Mouse (Mus musculus): ENCODE measurements around the gene Ets2. TPM values are rescaled to one million over a fixed set of nuclear protein-coding genes. Genes with fewer than 3 reads are reported as not detected.

The Ets2 gene
- polyA plus RNA-seq, 1 experiment from 2014 or later, result 124 TPM

DNA sequence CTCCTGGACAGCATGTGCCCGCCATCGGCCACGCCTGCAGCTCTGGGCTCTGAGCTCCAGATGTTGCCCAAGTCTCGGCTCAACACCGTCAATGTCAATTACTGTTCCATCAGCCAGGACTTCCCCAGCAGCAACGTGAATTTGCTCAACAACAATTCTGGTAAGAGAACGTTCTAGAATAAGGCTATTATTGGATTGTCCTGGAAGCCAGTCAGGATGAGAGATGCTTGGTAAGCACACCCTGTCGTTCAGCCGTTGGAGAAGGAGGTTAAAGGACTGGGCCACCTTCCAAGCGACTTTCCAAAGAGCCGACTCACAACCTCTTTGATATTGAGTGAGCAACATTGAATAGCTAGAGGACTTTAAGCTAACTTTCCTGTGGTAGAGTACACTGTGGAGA is 13.2 kb downstream of the Ets2 start:
- Histone ChIP-seq H3K36me3 (peaks cover 96% of the 10 kb centered on the region), H3K4me3 (replicated peaks) (no peak overlapping the region), H3K4me1 (replicated peaks) (no peaks in the 10 kb centered on the region), H3K4me2 (no peak overlapping the region), H3K9me3 (0 out of 2 replicates have a peak, but pooled peaks cover 3% of the 10 kb centered on the region), H3K27me3 (no peaks in the 10 kb centered on the region), H3K27ac (no peak overlapping the region), H3K9ac (replicated peaks) (no peak overlapping the region)
- WGBS, result 93% methylated on average over 11 of the region's 11 CpGs
- no peak for ATAC-seq (ENCODE audit: insufficient number of reproducible peaks, insufficient read depth, low FRiP score, low TSS enrichment, low read depth)

DNA sequence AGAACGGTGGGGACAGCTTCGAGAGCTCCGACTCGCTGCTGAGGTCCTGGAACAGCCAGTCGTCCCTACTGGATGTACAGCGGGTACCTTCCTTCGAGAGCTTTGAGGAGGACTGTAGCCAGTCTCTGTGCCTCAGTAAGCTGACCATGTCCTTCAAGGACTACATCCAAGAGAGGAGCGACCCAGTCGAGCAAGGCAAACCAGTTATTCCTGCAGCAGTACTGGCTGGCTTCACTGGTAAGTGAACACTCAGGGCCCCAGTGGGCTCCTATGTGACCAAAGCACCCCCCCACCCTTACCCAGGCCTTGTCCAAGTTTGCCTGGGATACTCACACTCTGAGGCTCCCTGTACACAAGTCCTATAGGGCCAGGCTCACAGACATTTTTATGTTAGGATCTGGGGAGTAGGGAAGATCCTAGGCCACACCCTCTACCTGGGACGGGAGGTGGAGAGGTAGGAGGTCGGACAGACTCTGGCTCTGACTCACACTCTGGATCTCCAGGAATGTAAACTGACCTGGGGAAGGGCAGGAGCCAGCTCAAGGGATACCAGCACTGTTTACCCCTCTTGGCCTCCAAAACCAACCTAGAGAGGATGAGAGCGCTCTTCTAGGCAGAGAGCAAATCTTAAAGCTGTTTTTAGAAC is 14.3 kb downstream of the Ets2 start:
- H3K36me3 ChIP-seq, result peaks cover 96% of the 10 kb centered on the region
- H3K27ac ChIP-seq, result no peak overlapping the region
- H3K4me3 ChIP-seq (replicated peaks), result no peak overlapping the region
- no peak overlapping the region for H3K9ac ChIP-seq (replicated peaks)
- 89% methylated on average over 12 of the region's 12 CpGs for WGBS
- H3K9me3 ChIP-seq, result peaks cover 14% of the 10 kb centered on the region
- H3K4me1 ChIP-seq (replicated peaks), result no peaks in the 10 kb centered on the region
- no peaks in the 10 kb centered on the region for H3K27me3 ChIP-seq
- H3K4me2 ChIP-seq, result no peak overlapping the region
- no peak; the same call in 1 of the 2 replicates for ATAC-seq (ENCODE audit: insufficient number of reproducible peaks, insufficient read depth, low FRiP score, low TSS enrichment, low read depth)

DNA sequence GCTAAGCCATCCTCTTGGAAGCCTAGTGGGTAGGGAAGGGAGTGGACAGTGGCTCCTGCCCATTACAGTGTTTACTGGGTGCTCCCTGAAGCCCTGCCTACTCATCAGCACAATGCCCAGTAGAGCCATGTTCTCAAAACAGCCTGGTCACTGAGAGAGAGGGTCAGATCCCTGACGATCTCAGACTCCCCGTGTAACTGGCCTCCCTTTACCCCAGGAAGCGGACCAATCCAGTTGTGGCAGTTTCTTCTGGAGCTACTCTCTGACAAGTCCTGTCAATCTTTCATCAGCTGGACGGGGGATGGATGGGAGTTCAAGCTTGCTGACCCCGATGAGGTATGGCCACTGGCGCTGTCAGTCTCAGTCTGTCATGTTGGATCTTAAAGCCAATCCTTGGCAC is 15.8 kb downstream of the Ets2 start:
- no peak overlapping the region for H3K4me2 ChIP-seq
- H3K27ac ChIP-seq, result no peak overlapping the region
- H3K36me3 ChIP-seq, result peaks cover 87% of the 10 kb centered on the region
- no peaks in the 10 kb centered on the region for H3K27me3 ChIP-seq
- no peak overlapping the region for H3K4me3 ChIP-seq (replicated peaks)
- H3K9me3 ChIP-seq, result peaks cover 22% of the 10 kb centered on the region
- H3K9ac ChIP-seq (replicated peaks), result no peak overlapping the region
- WGBS, result 97% methylated on average over 6 of the region's 6 CpGs
- no peak for ATAC-seq (ENCODE audit: insufficient number of reproducible peaks, insufficient read depth, low FRiP score, low TSS enrichment, low read depth)
- no peaks in the 10 kb centered on the region for H3K4me1 ChIP-seq (replicated peaks)

DNA sequence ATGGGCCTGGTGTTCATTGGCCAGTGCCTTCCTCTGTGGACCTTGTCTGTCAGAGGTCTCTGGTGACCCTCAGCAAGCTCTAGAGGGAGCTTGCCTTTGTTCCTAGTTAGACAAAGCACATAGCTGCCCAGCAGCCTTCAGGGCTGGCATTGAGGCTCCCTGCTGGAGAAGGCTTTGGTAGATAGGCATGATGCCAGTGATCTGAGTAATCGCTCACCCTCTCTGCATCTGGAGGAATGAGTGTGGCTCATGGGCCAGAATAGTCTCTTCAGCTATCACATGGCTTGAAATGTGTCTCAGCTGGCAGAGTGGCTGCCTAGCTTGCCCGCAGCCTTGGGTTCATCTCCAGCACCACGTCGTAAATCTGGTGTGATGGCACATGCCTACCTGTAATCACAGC is 16.2 kb downstream of the Ets2 start:
- no peak overlapping the region for H3K4me2 ChIP-seq
- H3K27ac ChIP-seq, result no peak overlapping the region
- no peak overlapping the region for H3K9ac ChIP-seq (replicated peaks)
- peaks cover 22% of the 10 kb centered on the region for H3K9me3 ChIP-seq
- peaks cover 83% of the 10 kb centered on the region for H3K36me3 ChIP-seq
- 93% methylated on average over 4 of the region's 4 CpGs for WGBS
- no peaks in the 10 kb centered on the region for H3K4me1 ChIP-seq (replicated peaks)
- no peaks in the 10 kb centered on the region for H3K27me3 ChIP-seq
- H3K4me3 ChIP-seq (replicated peaks), result no peak overlapping the region
- ATAC-seq (ENCODE audit: insufficient number of reproducible peaks, insufficient read depth, low FRiP score, low TSS enrichment, low read depth), result no peak

DNA sequence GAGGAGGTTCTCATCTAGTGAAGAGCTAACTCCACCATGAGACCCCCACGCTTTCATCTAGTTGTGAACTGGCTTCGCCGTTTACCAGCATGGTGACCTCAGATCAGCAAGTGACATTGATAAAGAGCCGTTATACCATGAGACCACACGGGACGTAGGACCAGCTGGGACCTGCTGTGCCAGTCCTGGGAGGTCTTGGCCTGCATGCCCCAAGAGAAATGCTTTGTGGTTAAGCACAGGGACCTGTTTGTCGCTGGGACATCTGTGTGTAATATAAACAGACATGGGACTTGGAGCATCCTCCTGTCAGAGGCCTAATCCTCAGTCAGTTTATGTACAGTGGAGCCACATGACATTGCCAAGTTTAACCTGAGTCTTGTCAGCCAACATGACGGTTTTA is 18.7 kb downstream of the Ets2 start:
- no peak overlapping the region for H3K9ac ChIP-seq (replicated peaks)
- no peak overlapping the region for H3K4me2 ChIP-seq
- 95% methylated on average over 8 of the region's 8 CpGs for WGBS
- ATAC-seq (ENCODE audit: insufficient number of reproducible peaks, insufficient read depth, low FRiP score, low TSS enrichment, low read depth), result no peak
- H3K27ac ChIP-seq, result no peak overlapping the region
- H3K4me1 ChIP-seq (replicated peaks), result no peaks in the 10 kb centered on the region
- peaks cover 22% of the 10 kb centered on the region for H3K9me3 ChIP-seq
- H3K4me3 ChIP-seq (replicated peaks), result no peak overlapping the region
- H3K36me3 ChIP-seq, result peaks cover 62% of the 10 kb centered on the region
- H3K27me3 ChIP-seq, result no peaks in the 10 kb centered on the region

DNA sequence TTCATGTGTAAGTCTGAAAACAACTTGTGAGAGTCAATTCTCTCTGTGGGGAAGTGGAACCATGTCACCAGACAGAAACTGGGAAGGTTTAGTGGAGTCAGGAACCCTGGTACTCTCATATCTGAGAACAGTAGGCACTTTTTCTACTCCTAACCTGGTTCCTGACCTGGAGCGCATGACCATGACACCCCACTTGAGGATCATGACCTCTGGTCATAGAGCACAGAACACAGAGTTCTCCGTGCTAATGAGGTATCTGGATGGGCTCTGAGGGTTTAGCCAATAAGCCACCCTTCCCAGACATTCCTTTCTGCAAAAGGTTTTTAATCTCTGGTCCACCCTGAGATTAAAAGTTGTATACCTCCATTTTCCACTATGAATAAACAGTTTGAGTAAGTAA is 22.4 kb downstream of the Ets2 start:
- 85% methylated on average over 2 of the region's 2 CpGs for WGBS
- no peak overlapping the region for H3K9ac ChIP-seq (replicated peaks)
- H3K9me3 ChIP-seq, result peaks cover 22% of the 10 kb centered on the region
- no peak for ATAC-seq (ENCODE audit: insufficient number of reproducible peaks, insufficient read depth, low FRiP score, low TSS enrichment, low read depth)
- no peaks in the 10 kb centered on the region for H3K27me3 ChIP-seq
- H3K36me3 ChIP-seq, result peaks cover 25% of the 10 kb centered on the region
- H3K4me1 ChIP-seq (replicated peaks), result peaks cover 8% of the 10 kb centered on the region
- H3K27ac ChIP-seq, result no peak overlapping the region
- H3K4me3 ChIP-seq (replicated peaks), result no peak overlapping the region
- no peak overlapping the region for H3K4me2 ChIP-seq

DNA sequence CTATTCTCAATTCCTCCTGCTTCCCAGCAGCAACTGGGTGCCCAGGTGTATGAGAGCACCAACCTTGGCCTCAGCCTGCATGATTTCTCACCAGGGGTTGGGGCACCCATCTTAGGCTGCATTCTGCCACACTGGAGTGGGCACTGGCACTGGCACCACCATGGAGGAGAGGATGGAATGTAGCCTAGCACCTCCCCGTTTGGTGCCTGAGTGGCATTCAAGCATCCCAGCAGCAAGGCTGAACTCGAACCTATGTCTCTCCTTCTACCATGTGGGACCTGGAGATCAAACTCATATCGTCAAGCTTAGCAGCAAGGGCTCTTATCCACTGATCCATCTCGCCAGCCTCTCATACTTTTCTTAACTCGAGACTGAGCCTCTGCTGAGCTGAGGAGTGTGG is 22.9 kb downstream of the Ets2 start:
- no peak overlapping the region for H3K4me3 ChIP-seq (replicated peaks)
- H3K9ac ChIP-seq (replicated peaks), result no peak overlapping the region
- H3K36me3 ChIP-seq, result peaks cover 19% of the 10 kb centered on the region
- H3K27ac ChIP-seq, result no peak overlapping the region
- H3K4me1 ChIP-seq (replicated peaks), result peaks cover 12% of the 10 kb centered on the region
- WGBS, result 83% methylated on average over 5 of the region's 5 CpGs
- no peak overlapping the region for H3K4me2 ChIP-seq
- no peaks in the 10 kb centered on the region for H3K27me3 ChIP-seq
- H3K9me3 ChIP-seq, result peaks cover 21% of the 10 kb centered on the region
- ATAC-seq (ENCODE audit: insufficient number of reproducible peaks, insufficient read depth, low FRiP score, low TSS enrichment, low read depth), result no peak

DNA sequence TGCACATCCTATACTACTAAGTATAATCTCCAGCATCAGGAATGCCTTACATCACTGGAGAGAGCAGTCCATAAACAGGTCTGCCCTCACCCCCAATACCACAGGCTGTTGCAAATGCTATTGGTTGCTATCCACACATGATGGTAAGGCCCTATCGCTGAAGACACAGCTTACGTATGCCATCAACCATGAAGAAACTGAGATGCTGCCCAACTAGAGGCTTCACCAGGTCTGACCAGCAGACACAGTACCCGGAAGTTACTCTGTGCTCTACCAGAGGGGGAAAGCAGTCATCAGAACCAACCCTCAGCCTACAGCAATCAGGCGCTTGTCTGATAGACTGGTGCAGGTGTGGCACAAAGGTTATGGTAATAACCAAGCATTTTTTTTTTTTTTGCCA is 24.9 kb downstream of the Ets2 start:
- no peak overlapping the region for H3K27ac ChIP-seq
- H3K4me2 ChIP-seq, result no peak overlapping the region
- ATAC-seq (ENCODE audit: insufficient number of reproducible peaks, insufficient read depth, low FRiP score, low TSS enrichment, low read depth), result no peak
- WGBS, result 90% methylated on average over 4 of the region's 4 CpGs
- no peak overlapping the region for H3K9ac ChIP-seq (replicated peaks)
- H3K27me3 ChIP-seq, result no peaks in the 10 kb centered on the region
- H3K9me3 ChIP-seq, result 0 out of 2 replicates have a peak, but pooled peaks cover 3% of the 10 kb centered on the region
- no peaks in the 10 kb centered on the region; the same call in 1 of the 2 replicates for H3K36me3 ChIP-seq
- H3K4me1 ChIP-seq (replicated peaks), result peaks cover 14% of the 10 kb centered on the region
- H3K4me3 ChIP-seq (replicated peaks), result no peak overlapping the region

DNA sequence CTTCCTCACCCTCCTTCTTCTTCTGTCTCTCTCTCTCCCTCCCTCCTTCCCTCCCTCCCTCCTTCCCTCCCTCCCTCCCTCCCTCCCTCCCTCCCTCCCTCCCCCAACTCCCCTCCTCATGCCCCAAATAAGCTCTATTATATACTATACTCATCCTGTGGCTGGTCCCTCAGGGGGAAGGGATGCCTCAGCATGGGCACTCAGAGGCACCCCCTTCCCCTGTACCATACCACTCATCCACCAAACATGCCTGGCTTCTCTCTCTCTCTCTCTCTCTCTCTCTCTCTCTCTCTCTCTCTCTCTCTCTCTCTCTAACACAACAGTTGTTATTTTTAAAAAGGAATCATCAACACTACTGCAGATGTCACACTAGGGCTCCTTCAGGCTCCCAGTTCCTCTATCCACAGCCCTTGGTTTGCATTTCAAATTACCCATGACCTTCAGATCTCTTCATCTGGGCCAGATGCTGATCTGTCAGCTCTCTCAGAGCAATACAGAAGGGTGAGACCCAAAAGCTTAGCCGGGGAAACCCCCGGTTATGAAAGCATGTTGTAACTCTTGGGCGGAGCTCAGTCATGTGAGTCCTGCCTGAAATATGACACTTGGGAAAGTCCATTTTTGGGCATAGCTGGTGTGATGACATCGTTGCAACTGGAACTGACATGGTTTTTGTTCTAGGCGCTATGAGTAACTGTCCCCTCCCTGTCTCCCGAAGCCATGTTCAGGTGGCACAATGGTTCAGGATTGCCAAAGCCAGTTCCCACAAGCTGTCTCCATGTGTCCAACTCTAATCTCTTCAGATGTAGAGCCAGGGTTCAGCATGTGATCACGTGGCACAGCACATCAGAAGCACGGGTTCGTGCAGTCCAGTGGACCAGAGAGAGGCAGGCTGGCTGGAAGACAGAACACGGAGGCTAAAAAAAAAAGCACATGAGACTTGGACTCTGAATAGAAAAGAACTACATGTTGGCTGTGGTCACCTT is 26.9 kb downstream of the Ets2 start:
- Histone ChIP-seq H3K36me3 (no peaks in the 10 kb centered on the region), H3K9ac (replicated peaks) (no peak overlapping the region), H3K4me2 (no peak overlapping the region), H3K27ac (peak overlapping the region; percentile 8; the same call in 1 of the 2 replicates), H3K4me1 (replicated peaks) (peaks cover 14% of the 10 kb centered on the region), H3K9me3 (no peaks in the 10 kb centered on the region), H3K27me3 (no peaks in the 10 kb centered on the region), H3K4me3 (replicated peaks) (no peak overlapping the region)
- ATAC-seq (ENCODE audit: insufficient number of reproducible peaks, insufficient read depth, low FRiP score, low TSS enrichment, low read depth), result no peak
- WGBS, result 79% methylated on average over 10 of the region's 10 CpGs

DNA sequence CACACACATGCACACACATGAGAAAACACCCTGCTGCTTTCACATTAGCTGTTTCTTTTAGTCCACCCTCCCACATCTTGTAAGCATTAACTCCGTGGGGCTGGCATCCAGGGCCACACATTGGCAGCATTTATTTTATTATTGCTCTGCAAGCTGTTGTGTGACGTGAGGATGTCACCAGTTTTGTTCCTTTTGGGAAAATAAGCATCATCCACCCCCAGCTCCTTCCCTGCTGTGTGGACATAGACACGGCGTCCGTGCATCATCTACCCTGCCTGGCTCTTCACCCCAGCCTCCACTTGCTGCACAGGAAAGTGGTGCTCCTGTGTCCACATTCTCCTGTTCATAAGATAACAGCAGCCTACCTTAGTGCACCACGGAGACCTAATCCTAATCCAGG is 27.9 kb downstream of the Ets2 start:
- H3K4me2 ChIP-seq, result no peak overlapping the region
- H3K4me3 ChIP-seq (replicated peaks), result no peak overlapping the region
- 54% methylated on average over 6 of the region's 6 CpGs for WGBS
- no peaks in the 10 kb centered on the region for H3K9me3 ChIP-seq
- no peaks in the 10 kb centered on the region for H3K27me3 ChIP-seq
- H3K9ac ChIP-seq (replicated peaks), result no peak overlapping the region
- ATAC-seq (ENCODE audit: insufficient number of reproducible peaks, insufficient read depth, low FRiP score, low TSS enrichment, low read depth), result no peak
- no peak overlapping the region for H3K27ac ChIP-seq
- H3K36me3 ChIP-seq, result no peaks in the 10 kb centered on the region
- H3K4me1 ChIP-seq (replicated peaks), result peaks cover 14% of the 10 kb centered on the region

DNA sequence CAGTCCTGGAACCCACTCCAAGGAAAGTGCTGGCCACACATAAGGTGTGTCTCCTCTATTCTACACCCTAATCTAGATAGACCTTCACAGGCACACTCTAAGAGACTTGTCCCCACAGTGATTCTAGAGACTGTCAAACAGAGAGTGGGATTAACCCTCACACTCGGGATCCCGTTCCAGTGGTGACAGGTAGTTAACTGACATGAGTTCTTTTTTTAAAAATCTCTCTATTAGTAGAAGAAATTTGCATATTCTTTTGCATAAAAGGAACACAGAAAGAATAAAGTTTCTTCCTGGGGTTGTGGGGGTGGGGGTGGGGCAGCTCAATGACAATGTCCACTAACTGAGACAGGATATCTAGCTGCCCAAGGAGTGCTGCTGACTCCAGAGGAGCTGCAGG is 32.9 kb downstream of the Ets2 start:
- no peak for ATAC-seq (ENCODE audit: insufficient number of reproducible peaks, insufficient read depth, low FRiP score, low TSS enrichment, low read depth)
- no peak overlapping the region for H3K4me3 ChIP-seq (replicated peaks)
- H3K27me3 ChIP-seq, result no peaks in the 10 kb centered on the region
- no peak overlapping the region for H3K9ac ChIP-seq (replicated peaks)
- no peak overlapping the region for H3K4me2 ChIP-seq
- no peaks in the 10 kb centered on the region for H3K9me3 ChIP-seq
- 81% methylated on average over 2 of the region's 2 CpGs for WGBS
- peaks cover 7% of the 10 kb centered on the region; the same call in 1 of the 2 replicates for H3K4me1 ChIP-seq (replicated peaks)
- no peak overlapping the region for H3K27ac ChIP-seq
- no peaks in the 10 kb centered on the region for H3K36me3 ChIP-seq
